Mouse (Mus musculus) spleen, adult 18-20 months (tissue): ENCODE measurements around the gene Kcnk12.

Experiments
- DNase-seq, 2 experiments: peaks; one replicate each; pipeline ENCODE4 v3.0.0; 2022; ENCODE audit warnings: mixed read lengths in 2 of 2

Kcnk12 gene

DNA sequence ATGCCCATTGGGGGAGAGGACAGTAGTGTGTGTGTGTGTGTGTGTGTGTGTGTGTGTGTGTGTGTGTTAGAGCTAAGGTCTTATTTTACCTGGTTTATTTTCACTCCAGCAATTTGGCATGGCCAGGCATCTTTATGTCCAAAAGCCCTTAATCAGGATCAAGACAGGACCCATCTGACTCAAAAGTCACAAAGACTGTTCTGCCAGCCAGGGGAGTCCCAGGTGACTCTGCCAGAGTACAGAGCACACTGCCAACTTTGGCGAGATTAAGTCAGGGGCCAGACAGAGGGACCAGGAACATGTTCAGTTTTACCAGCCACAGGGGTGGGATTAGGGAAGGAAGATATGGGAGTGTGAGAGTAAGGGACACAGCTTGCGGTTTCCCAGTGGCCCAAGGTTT lies 12.9 kb downstream of the Kcnk12 start:
- no peak for DNase-seq

DNA sequence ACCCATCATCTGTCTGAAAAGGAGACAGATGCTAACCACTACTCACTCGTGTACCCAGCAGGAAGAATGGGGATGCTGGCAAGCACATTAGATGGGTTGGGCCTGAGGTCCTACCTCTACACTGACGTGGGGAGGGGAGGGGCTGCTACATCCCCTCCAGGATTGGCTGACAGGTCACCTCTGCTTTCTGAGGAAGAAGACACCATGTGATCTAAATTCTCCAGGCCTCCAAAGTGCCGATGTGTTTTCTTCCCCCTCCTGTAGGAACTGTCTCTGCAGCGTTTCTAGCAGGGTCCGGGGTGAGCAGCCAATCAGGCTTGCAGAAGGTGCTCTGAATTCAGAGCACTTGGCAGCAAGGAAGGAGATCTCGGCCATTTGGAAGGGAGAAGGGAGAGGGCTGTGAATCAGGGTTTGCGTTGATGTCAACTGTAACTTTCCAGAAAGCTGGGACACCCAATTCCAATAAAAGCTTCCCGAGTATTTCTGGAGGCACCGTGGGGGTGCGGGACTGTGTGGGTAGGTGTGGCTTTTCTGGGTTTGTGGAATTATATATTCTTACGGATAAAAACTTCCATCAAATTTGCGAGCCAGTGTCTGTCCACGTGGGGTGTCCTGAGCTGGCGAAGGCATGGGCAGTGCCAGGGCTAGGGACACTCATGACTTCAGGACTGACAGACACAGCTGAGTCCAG lies 13.5 kb downstream of the Kcnk12 start:
- DNase-seq, result no peak

DNA sequence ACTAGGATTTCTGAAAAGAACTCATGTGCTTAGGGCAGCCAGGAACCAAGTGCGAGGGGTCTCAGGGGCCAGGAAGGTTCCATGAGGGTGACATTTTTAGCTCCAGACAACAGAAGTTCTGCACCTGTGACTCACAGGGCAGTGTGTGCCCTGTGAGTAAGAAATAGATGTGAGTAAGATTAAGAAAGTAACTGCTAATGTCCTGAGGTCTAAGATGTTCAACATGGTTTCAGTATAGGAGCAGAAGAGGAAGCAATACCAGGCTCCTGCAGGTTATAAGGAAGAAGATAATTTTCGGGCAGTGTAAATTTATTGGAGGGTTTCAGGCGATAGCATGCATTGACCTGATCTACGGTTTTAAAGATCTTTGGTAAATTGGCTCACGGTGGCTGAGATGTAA lies 16.6 kb downstream of the Kcnk12 start:
- no peak for DNase-seq

DNA sequence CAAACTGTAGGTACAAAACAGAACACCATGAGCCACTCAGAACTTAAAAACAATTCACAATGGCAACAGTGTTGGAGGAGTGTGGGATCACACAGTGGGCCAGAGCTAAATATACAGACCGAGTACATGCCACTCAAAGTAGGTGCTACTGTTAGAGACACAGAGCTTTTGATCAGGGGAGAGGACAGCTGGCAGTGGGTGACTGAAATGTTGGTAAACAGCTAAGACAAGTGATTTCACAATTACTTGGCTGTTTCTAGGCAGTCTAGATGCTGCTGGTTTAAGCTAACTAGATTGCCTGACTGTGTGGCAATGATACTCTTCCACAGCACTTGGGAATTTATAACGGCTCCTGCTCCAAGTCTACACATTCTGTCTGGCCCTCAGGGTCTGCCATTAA lies 17.6 kb downstream of the Kcnk12 start:
- DNase-seq, result no peak

DNA sequence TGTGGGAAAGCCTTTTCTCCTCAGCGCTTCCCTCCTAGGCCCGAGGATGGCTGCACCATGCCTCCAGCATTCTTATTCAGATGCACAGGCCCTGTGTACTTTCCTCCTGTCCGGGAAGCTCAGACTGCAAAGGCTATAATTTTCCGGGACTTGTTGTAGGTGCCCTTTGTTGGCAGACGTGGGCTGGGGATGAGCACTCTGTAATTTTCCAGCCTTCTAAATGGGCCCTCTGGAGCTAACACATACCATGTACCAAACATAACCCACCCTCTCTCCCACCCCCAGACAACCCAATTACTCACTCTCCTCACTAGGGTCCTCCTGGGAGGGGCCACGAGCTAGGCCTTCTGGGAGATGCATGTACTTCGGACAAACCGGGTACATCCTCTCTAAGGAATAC lies 22.8 kb downstream of the Kcnk12 start:
- no peak for DNase-seq

DNA sequence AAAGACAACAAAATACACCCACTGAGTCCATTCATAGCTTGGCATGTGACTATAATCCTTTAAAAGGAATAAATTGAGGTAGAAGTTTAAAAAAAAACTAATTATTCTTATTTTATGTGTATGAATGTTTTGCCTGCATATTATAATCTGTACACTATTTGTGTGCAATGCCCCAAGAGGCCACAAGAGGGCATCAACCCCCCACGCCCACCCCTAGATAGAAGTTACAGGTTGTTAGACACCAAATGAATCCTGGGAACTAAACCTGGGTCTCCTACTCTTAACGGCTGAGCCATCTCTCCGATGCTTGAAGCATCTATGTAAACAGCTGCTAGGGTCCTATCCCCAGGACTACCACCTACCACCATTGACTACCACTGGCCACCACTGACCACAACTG lies 24.6 kb downstream of the Kcnk12 start:
- DNase-seq, result no peak

DNA sequence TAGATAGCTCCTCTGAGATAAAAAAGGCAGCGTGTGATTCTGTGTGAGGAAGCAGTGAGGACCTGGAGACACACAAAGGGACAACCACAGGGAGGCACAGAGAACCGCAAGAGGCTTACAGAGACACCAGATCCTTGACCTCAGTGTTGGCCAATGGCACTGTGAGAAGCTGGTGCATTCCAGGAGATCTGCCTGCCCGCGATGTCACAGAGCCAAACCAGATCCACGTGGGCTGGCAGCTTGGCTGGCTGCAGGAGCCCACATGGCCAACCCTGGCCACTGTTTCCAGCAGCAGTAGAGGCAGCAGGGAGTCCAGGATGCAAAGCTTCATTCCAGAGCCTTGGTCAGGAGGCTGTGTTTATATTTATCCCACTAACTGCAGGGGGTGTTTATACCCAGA lies 27.0 kb downstream of the Kcnk12 start:
- no peak for DNase-seq

DNA sequence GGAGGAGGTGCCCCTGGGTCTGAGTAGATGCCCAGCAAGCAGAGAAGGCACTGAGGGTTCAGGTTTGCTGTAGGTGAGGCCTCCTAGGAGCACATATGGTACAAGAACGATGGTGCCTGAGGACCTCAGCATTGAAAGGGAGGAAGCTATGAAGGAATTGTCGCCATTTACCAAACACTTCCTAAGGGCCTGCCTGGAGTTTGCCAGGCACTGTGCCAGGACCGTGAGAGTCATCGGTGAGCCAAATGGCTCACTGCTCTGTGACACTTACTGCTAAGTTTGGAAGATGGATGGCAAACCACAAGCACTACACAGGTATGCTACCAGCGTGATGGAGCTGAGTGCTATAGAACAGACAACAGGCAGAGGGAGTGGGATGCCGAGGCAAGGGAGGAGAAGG lies 30.9 kb downstream of the Kcnk12 start:
- DNase-seq, result no peak

DNA sequence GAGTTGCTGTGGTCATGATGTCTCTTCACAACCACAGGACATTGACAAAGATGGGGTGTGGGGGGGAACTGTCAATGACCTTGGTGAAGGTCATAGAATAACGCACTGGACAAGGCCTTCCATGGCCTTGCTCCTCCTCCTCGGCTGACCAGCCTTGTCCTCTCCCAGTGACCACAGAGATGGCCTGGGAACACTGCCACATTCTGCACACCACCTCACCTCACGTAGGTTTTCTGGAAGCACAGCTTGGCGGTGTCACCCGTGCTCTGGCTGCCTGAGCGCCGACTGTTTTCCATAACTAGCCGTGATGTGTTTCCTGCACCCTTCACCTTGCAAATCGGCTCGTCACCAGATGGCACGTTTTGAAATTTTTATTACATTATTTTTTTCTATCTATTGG lies 32.8 kb downstream of the Kcnk12 start:
- DNase-seq, result no peak

DNA sequence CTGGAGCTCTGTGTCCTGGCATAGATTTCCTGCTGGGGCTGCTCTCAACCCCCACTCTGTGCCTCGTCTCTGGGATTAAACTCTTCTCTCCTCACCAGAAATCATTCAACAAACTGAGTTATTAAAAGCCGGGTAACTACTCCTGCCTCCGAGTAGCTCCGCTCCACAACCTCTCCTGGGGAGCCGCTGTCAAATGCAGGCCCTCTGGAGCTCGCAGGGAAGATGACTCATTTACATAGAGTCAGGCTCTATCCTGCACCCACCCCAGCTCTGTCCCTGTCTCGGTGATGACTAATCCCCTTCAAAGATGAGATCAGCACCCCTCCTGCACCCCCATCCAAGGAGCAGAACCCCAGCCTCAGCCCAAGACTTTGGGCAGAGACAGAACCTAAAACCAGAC lies 34.6 kb downstream of the Kcnk12 start:
- DNase-seq, result no peak

DNA sequence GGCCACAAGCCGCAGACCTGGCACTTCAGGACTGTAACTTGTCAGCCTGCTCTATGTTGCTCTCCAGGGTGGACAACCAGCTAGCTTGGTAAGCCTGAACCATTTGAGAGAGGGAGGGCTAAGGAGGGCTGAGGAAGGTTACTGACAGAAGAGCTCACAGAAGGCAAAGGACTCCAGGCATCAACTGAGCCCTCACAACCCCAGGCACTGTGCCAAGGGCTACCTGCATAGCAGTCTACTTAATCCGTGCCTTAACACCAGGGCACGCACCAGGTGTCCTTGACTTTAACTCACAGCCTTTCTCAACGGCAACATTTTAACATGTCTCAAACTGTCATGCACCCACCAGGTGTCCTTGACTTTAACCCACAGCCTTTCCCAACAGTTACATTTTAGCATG lies 37.5 kb downstream of the Kcnk12 start:
- DNase-seq, result no peak

DNA sequence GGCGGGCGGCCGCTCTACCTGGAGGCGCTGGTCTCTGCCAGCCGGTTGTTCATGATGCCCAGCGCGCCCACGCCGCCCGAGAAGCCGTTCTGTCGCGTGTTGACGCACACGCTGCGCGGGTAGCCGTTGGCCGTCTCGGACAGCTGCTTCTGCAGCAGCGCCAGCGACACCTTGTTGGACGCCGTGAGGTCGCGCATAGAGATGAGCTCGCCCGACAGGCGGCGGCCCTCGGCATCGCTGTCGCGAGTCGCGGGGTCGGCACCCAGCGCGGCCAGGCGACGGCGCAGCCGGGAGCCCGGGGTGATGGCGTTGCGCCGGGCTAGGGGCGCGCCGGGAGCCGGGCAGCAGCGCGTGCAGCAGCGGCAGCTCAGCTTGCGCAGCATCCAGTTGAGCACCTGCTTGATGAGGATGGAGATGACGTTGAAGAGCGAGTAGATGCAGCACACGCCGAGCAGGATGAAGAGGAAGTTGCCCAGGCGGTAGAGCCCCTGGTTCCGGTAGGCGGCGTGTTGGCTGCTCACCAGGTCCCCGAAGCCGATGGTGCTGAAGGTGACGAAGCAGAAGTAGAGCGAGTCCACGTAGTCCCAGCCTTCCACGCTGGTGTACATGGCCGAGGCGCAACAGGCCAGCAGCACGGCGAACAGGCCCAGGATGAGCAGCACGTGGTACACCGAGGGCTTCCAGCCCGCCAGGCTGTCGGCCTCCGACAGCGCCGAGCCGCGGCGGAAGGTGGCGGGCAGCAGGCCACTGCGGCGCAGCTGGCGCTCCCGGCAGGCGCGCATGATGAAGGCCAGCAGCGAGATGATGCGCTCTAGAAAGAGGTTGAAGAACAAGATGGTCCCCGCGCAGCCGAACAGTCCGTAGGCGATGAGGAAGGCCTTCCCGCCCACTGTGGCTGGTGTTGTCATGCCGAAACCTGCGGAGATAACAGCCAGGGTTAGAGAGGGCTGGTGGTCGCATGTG lies 51.6 kb downstream of the Kcnk12 start:
- peak in 1 of 2 experiments; percentile 13 for DNase-seq

DNA sequence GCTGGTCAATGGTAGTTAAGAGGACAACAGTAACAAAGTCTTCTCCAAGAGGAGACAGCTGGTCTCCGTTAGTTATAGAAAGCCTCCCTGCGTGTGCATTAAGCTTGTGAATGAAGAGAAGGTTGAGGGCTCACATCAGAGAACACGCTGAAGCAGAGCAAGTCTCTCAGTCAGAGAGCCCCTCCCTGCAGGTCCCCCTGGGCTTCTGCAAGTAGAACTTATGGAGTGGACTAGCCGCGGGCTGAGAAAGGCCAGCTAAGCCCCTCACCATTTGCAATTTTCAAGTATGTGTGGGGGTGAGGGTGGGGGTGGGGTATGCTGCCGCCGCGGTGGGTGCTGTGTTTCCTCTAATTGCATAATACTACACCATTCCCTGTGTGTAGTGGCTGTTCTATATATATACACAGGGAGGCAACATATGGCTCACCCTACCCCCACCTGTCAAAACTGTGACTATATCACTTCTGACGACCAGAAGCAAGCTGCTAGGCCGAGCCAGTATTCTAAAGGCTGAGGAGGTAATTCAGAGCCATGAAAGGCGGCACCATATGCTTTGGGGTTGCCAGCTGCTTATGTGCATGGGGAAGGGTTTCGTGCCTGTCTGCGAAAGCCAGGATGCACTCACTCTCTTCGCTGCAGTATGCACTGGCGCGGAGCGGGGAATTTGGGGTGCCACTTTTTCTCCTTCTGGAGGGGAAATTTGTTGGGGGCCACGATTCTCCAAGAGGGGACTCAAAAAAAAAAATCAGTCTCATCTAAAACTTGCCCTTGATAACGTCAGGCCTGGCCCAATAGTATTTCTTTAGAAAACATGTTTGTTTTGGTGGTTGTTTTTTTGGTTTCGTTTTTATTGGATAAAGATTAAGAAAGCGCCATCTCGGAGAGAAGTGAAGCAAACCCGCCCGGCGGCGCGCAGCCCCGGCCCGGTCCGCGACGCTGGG lies 52.5 kb downstream of the Kcnk12 start:
- DNase-seq, result no peak

DNA sequence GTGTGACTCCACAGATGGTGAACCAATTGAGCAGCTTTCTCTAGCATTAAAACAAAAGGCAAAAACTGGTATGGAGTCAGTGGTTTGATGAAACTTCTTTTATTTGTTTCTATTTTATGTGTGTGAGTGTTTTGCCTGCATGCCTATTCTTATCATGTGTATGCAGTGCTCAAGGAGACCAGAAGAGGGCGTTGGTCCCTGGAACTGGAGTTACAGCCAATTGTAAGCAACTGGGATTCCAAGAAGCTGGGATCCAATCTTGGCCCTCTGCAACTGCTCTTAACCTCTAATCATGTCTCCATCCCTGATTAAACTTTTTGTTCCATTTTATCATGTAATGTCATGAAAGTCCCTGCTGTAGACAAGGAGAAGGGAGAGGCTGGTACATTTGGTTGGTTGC lies 58.0 kb downstream of the Kcnk12 start:
- no peak for DNase-seq

DNA sequence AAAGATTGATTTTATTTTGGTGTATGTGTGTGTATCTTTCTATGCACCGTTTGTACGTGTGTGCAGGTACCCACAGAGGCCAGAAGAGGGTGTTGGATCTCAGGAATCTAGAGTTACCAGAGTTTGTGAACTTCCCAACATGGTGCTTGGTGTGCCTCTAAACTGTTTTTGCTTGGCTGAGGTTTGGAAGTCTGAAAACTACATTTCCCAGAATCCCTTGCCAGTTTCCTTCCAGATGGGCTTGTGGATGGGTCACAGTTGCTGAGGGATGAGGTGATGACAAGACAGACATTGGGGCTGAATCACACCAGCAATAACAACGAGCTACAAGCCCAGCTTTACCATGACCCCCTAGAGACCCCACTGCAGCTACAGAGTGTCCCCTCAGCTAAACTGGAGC lies 60.6 kb downstream of the Kcnk12 start:
- no peak for DNase-seq

DNA sequence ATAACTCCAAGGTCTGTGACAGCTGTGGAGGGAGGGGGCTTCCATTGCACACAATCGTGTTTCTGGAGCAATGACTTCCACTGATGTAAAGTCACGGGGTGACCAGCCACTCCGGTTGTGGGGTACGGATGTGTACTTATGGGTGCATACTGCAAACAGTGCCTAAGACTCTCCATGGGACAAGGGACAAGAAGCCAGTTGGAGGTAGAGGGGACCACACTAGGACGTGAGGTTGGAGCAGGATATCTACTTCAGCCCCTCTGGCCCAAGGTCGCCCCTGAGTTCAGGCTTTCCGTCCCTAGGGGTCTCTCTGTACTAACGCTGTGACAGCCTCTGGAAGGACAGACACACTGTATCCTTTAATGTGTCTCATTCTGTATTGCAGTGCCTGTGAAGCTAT lies 63.3 kb downstream of the Kcnk12 start:
- DNase-seq, result no peak

DNA sequence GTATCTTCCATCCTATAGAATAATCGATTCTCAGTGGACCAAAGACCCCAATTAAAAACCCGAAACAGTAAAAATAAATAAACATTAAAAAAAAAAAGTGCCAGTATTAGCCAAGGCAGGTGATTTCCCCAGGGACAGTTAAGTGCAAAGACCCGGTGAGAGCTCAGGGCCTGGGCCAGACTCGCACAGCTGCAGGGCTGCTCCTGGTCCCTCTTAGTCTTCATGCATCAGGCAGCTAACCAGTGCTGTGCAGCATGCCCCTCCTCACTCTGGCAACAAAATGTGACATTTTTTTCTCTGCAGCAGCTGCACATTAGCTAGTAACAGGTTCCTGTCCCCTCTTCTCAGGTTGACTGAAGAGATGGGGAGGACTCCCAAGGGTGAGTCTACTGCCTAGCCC lies 65.8 kb downstream of the Kcnk12 start:
- no peak for DNase-seq

DNA sequence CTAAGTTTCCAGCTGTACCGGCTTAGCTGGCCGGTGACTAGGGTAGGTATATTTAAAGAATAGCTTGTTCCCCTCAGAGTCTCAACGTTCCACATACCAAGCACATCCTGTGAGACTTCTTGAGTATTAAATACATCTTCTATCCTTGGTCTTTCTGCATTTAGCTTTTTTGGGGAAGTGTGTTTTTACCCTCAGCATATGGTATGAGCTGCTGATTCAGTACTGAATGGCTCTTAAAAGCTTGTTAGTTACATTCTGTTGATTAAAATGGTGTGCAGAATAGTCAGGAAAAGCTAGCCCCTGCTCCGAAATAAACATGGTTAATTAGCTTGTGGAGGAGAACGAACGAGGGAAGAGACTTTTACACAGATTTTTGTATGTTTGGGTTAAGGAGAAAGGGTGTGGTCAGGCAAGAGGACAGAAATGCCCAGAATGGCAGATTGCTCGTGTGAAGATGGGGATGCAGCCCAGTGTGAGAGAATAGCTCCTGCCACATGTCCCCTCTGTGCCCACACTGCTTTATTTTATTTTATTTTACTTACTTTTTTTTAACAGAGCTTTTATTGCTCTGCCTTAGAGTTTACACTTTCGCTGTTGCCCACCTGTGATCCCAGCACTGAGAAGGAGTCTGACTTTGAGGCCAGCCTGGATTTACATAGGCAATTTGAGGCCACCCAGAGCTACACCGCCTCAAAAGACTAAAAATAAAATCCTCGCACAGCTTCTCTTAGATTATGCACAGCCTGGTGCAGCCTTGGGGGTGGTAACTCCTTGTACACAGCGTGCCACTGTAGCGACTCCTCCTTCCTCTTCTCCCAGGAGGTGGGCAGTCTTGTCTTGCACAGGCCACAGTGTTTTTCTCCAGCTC lies 71.1 kb downstream of the Kcnk12 start:
- no peak for DNase-seq

DNA sequence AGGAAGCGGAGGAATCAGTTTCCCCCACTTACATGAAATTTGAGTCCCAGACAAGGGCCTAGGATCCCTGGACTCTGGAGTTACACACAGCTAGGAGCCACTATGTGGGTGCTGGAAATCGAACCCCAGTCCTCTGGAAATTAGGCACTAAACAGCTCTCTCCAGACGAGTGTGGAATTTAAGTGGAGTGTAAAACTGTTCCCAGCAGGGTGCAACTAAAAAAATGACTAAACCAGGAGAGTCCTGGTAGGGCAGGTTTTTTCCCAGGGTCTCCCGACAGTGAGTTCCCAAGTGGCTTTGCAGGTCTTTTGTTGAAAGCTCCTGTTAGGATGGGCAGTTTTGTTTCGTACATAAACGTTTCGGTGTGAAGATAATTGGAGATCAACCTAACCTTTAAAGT lies 73.1 kb downstream of the Kcnk12 start:
- no peak for DNase-seq

DNA sequence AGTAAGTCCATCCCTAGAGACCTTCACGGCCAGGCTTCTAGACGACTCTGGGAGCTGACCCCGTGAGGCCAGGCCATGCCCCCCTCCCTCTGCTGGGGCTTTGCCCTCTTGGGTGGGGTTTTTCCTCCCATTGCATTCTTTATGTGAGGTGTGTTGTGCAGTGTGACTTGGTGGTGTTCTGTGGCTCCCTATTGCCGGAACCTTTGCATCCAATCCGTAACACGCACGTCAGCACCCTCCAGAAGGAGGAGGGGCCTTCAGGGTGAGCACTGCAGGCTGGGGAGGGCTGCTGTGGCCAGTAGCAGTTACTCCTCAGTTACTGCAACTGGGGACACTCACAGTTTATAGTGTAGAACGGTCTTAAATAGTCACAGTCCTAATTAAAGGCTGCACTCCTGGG lies 97.7 kb downstream of the Kcnk12 start:
- DNase-seq, result no peak

DNA sequence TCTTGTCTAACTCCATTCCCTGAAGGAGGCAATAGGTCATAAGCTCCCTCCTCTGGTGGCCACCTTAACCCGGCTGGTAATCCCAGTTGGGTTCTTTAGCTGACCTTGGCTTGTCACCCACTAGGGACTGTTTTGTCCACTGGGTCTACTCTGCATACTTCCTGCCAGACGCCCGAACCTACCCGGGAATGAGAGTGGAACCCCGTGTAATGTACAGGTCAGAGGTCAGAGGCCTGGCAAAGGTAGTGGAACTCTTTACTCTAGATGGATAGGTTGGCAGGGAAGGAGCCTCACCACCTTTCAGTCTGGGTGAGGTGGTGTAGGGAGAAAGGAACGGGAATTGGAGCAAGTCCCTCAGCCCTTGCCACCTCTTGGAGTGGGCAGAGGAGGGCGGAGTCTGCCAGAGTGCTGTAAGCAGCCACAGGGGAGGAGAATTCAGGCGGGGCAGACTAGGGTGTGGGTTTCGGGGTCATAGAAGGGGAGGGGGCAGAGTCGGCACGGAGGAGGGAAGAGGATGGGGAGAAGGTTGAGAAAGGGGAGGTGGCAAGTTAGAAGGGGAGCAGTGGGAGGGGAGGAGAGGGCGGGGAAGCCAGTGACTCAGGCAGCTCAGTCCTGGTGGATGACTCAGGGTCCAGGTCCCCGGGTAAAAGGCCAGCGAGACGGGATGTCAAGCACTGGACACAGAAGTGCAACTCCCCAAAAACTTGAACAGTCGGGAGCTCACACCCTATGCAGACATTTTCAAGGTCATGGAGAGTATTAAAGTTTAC lies 98.6 kb downstream of the Kcnk12 start:
- no peak for DNase-seq
